Mouse (Mus musculus) regulatory T cell (primary cell): ENCODE measurements around the gene Filip1l.

Experiments used
- in situ Hi-C: fragments of 300-600 bp; cut with MboI, MseI; formaldehyde crosslinking; loops from one replicate; pipeline ENCODE4 v1.15.1; 2025; ENCODE audit warnings: high pct_unique_total_duplicates

Gene Filip1l

DNA sequence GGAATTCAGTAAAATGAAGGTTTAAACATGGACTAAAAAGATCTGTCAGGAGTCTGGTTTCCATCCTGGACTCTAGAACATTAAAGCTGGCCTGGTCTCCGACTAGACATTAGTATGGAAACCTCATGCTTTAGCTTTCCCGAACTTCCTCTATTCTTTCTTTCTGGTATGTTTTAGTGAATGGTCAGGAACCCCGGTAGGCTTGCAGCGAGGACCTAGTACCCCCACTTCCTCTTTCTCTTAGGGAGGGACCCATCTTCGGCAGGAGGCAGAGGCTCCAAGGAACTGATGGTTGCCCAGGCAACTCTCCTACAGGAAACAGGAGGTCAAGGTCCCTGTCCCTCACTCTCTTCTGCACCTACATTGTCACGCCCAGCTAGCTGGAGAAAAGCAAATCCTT, 43.4 kb downstream of the Filip1l start:
- in situ Hi-C loops = loop anchor here (5.0 kb wide), 1 partner anchor 149 kb away; no protein-coding TSS in a partner anchor

DNA sequence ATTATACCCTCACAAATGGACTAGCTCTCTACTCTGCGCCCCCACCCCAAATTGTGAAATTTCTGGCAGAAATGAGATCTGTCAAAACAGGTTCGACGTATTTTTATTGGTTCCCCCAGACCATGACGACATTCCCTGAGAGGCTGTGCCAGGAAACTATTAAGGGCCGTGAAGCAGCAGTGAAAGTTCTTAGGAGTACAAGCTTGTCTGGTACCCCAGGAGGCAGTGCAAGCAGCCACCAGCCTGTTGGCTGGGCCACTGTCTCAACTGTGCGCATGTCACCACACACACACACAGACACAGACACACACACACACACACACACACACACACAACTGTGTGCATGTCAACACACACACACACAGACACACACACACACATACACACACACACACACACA, 45.0 kb downstream of the Filip1l start:
- in situ Hi-C loops = loop anchor here (5.0 kb wide), 1 partner anchor 151 kb away; no protein-coding TSS in a partner anchor

DNA sequence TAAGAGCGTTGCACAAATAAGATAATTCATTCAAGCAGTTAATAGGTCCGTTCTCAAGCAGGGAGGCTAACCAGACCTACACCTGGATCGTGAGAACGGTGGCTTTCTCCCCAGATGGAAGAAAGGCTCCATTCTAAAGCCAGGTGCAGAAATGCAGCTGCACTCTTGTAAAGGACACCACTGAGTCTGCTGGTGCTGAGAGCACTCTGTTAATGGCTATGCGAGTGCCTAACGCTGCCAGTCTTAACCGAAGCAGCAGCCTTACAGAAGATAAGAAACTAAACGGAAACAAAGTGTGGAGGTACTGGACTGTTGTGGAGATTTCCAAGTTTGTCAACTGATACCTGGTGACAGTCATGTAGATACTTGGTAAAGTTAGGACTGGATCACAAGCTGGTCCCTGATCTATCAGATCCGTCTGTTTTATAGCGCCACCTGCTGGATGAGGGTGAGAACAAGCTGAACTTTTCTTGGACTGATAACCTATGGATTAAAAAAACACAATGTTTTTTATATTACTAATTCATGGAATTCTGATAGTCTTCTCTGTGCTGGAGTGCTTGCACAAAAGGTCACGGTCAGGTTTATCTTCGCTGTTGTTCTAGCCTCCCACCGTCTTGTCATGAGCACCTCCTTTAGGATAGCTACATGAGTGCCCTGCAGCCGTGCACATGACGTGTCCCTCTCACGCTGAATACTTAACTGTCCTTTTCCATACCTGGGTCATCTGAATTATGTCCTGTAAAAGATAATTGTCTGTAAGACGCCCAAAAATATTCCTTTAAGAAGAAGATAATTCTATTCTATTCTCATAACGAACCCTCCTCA, 45.7 kb downstream of the Filip1l start:
- in situ Hi-C loops = loop anchor here (5.0 kb wide), 1 partner anchor 151 kb away; no protein-coding TSS in a partner anchor

DNA sequence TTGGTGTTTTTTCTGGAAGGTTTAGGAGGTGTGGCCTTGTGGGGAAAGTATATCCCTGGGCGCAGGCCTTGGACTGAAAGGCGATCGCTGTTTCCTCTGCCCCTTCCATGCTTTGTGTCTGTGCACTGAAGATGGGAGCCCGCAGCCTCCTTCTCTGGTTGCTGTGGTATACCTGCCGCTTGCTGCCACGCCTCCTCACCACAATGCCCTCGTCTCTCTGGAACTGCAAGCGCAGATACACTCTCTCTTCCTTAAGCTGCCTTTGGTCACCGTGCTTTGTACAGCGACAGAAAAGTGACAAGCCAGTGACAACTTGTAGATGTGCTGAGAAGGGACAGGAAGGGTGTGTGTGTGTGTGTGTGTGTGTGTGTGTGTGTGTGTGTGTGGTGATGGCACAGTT, 46.7 kb downstream of the Filip1l start:
- in situ Hi-C loops = loop anchor here (5.0 kb wide), 1 partner anchor 152 kb away; no protein-coding TSS in a partner anchor

DNA sequence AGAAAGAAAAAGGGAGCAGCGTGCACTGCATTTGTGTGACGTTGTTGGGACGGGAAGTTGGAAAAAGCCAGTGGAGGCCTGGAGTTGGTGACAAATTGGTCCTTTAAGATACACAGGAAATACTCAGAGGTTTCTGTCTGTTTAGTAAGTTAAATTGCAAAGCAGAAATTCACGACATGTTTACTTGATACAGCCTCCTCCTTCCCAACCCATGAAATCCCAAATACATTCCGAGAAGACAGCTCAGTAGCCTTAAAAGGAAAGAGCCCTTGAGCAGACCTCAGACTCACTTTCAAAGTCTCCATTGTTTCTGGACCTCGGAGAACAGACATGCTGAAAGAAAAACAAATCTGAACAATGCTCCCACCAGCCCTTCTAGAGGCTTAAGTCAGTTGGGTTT, 48.8 kb downstream of the Filip1l start:
- in situ Hi-C loops = no loop called here

DNA sequence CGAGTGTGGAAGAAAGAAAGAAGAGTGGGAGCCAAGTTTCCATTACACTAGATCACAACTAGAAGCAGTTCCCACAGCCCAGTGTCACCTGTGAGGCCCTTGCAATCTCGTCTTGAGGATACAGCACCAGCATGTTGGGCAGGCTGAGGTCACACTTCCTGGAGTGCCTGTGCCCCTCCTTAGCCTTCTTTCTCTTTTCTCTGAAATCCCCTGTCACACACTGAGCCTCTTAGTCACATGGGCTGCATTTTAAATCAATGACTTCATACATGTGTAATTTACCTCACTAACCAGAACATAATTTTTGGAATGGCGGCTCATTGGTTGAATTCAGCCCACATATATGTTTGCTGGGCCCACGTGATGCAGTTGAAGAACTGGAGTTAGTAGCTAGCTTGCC, 50.0 kb downstream of the Filip1l start:
- in situ Hi-C loops = no loop called here

DNA sequence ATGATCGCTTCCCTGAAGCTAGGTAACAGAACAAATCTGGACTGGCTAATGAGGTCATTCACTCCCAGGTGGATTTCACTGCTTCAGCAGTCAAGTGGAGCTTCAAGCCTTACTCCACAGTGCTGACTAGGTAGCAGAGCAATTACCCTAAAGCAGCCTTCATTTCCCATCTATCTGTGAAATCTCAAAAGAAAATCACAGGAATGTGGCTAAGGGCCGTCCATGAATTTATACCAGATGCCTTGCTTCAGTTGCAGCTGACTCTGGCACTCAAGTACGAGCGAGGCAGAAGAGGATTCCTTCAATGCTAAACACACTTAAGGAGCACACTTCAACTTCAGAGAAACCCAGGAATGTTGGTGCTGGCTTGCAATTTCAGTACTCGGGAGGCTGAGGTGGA, 50.9 kb downstream of the Filip1l start:
- in situ Hi-C loops = no loop called here

DNA sequence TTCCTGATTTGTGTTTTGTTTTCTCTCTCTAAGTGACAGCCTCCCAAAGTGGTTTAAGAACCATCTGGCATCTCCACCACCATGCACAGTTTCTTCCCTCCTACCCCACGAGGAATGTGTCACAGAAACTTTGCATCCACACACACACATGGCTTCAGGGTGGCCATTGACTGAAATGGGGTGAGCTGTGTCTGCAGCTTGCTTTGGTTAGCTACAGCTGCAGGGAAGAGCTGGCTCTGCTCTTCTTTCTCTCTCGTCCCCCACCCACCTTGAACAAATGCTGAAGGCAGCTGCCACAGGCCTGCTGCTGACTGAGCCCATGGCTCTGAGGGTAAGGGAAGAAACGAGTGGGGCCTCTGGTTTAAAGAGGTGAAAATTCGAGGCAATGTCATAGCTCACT, 59.9 kb downstream of the Filip1l start:
- in situ Hi-C loops = no loop called here

DNA sequence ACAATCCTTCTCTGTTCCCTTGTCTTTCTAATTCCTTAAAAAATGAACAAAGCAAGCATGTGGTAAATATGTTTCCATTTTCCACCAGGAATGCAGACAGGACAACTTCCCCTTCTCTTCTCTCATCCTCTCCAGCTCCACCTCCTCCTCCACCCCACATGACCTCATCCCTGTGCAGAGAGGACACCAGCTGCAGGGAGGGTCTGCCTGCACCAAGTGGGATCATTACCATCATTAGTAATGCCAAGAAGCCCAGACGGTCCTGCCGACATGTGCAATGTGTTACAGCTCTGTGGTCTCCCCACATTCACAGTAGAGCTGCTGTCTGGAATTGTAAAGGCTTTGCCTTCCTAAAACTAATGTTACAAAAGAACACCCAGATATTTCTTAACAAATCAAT, 63.2 kb downstream of the Filip1l start:
- in situ Hi-C loops = no loop called here

DNA sequence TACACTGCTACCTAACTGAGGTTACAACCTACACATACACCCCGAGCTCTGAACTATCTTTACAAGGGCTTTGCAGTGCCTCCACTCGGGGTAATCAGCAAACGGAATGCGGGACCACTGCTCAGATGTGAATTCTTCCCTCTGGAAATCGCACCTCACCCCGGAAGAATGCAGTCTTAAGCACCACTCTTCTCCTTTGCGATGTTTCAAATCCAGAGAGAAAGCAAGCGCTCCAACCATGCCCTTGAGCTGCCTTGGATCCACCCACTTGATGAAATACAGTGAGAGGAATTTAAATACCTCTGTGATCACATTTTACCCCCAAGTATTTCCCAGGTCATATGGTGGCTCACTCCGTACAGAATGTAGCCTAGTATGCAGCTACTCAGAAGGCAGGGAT, 64.1 kb downstream of the Filip1l start:
- in situ Hi-C loops = no loop called here

DNA sequence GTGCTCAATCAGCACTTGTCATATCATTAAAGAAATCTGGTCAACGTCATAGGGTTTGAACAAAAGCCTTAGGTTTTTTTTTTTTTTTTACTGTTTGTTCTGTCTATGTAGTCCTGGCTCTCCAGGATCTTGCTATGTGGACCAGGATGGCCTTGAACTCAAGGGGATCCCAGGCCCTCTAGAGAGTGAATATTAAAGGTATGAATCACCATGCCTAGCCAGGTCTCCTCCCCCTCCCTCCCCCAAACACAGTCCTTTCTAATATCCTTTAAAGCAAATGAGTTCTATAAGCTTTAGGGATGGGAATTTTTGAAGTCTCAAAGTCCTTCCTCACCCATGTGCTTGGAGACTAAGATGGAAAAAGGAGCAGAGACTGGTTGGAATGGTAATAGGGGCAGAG, 65.1 kb downstream of the Filip1l start:
- in situ Hi-C loops = no loop called here

DNA sequence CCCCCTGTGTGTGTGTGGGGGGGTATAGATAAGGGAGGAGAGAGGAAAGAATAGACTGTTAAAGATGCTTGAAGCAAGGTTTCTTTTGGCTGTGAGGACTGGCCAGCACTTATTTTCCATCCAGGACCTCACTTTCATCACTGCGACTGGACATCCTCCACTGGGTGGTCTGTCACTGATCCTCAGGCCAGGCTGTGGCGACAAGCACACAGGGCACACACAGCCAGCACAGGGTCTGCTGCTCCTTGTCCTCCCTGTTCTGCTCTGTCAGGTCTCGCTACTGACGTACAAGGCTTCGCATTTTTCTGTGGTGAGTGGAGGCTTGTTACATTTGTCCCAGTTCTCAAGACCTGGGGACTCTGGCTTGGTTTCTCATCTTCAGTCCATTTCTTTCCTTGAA, 66.4 kb downstream of the Filip1l start:
- in situ Hi-C loops = no loop called here

DNA sequence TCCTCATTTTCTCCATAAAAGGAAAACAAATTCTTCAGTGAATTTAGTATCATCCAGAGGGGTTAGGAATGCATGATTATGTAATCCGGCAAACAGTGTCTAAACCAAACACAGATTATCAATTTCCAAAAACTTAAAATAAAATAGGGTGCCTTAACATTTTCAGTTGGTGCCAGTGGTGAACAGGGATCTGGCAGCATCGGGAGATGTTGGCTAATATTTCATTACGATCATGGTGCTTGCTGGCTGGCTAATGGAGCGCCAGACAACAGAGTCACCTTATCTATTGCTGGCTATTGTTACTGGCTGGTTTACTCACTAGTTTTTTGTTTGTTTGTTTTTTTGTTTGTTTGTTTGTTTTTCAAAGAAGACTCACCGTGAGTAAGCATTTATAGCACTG, 67.0 kb downstream of the Filip1l start:
- in situ Hi-C loops = loop anchor here (10.0 kb wide), 1 partner anchor 85 kb away; no protein-coding TSS in a partner anchor

DNA sequence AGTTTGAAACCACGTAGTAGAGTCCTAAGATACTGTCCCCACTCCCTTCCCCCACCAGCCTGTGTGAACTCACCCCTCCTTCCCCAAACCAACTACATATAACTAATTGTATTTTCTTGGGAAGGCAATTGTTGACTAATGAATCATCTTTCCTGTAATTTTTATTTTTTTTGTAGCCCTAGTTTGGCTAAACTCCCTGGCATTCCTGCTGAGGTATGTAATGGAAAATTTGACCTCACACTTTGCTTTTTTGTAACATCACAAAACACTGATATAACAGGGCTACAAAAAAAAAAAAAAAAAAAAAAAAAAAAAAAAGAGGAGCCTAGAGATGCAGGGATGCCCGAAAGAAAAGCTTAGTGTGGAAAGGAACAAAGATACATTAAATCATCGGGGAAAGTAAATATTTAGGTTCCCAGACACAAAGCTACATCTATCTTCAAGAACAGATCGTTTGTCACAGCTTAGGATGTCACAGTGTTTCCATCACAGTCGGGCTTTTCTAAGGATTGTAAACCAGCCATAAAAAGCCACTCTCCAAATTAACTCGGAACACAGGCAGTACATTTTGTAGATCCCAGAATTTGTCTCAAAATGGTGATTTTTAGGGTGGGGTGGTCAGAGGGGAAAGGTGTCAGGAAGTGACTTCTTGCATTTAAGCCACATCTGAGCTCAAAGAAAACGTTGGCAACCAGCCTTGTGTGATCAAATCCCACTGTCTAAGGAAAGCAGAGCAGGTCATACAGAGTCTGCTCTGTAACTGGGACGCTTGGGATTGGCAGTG, 68.1 kb downstream of the Filip1l start:
- in situ Hi-C loops = loop anchor here (10.0 kb wide), 1 partner anchor 84 kb away; no protein-coding TSS in a partner anchor

DNA sequence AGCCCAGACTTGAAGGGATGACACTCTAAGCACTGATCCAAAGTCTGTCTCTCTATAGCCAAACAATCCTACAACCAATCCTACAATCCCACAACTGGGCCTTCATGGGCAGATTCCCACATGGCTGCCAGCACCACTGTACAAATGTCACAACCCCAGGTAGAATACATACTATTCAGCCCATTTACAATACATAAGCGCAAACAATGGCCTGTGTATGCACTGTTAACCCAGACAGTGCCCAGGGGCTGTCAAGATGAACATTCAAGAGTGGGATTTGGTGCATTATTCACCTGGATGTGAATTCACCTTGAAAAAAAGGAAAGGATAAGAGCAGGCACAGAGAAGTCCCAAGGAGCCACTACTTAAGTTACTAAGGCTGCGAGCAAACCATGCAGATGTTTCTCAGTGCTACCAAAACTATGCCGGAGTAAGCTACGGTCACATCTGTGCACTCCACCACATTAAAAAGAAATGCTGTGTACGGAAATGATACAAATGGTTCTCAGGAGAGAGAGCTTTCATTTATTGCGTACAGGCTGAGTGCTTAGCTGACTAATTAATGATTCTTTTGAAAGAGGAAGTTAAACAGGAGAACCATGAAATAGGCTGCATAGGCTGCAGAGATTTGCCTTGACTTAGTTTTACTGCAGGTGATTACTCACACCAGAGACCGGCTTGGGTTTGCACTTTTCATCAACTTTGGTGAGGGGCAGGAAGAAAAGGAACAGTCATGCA, 69.0 kb downstream of the Filip1l start:
- in situ Hi-C loops = loop anchor here (10.0 kb wide), 1 partner anchor 83 kb away; no protein-coding TSS in a partner anchor

DNA sequence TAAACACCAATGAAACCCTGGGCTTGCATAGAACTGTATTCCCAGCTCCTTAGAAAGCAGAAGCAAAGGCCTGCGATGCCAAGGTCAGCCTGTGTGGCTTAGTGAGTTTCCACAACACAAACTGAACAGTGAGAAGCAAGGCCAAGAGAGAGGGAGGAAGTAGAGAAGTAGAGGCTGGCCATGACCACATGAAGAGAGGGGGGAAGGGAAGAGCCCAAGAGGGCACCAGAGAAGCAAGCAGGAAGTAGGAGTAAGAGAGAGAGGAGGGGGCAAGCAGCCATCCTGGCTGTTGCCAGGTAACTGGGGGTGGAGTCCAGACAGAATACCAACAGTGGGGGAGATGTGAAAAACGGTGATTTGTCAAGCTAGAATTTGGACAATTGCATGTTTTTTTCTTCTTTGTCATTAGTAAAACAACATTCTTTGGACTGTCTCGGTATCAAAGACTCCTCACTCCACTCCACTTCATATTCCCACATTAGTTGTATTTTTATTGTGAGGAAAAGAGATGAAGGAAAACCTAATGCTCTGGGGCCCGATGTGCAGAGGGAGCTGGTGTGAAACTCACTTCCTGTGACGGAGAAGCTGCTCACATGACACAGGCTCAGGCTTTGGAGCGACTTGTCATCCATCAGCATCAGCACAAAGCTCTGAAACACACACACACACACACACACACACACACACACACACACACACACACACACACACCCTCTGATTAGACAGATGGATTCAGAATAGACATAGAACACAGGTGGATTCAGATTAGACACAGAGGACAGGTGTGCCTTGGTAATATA, 70.3 kb downstream of the Filip1l start:
- in situ Hi-C loops = loop anchor here (10.0 kb wide), 1 partner anchor 82 kb away; no protein-coding TSS in a partner anchor

DNA sequence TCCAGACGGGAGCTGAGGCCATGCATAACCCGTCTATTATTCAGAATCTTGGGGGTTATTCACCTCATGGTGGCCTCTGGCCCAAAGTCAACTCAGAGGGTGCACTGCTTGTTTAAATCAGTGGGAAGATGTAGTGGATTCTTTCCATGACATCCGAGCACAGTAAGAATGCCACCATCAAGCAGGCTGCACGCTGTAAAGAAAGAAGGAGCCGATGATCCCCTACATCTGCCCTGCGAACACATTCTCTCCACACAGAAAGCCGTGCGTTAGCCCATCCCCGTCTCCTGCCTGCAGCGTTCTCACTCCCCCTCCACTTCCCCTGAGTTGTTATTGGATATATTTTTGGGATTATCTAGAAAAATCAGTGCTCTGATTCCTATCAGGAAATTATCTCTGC, 73.8 kb downstream of the Filip1l start:
- in situ Hi-C loops = loop anchor here (10.0 kb wide), 1 partner anchor 78 kb away; no protein-coding TSS in a partner anchor

DNA sequence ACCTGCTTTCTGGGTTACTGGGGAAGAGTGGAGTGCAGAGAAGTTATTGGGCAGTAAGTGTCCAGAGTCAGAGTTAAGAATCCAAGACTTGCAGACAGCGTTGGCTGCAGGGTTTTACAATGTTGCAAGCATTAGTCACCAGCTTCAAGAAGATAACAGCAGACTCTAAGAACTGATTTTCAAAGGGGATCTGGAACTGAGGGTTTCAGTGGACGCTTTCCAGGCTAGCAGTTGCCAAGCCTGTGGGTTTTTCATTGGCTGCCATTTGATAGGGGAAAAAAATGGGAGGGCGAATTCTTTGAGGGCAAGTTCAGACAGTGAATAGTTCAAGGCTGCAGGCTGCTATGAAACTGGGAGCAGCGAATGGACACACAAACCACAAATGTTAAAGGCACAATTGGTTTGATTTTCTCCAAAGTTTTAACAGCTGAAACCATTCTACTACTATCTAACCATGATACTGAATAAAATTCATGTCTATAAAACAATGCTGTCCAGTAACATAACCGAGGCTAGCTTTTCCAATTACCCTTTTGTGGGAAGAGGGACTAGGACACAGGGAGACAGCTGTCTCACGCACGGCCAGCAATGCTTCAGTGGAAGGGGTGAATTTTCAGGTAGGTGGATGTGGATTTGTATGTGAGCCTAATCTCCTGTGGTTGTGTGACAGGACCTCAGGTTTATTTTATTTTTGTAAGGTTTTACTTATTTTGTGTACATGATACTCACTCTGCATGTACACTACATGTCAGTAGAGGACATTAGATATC, 74.8 kb downstream of the Filip1l start:
- in situ Hi-C loops = loop anchor here (10.0 kb wide), 1 partner anchor 77 kb away; no protein-coding TSS in a partner anchor

DNA sequence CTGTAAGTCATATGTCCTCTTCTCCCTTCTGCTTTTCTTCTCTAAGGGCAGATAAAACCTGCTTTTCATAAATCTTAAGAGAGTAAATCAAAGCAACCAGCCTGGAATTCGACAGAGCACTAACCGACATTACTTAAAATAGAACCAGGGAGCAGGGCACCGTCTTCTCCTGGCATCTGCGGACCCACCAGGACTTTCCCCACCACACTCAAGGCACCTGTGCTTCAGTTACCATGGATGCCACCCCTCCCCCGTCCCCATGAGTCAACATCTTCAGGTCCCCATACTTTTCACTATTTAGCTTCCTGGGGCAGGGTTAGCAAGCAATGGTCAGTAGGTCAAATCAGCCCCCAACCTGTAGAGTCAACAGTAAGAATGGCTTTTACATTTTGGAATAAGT, 76.1 kb downstream of the Filip1l start:
- in situ Hi-C loops = loop anchor here (10.0 kb wide), 1 partner anchor 76 kb away; no protein-coding TSS in a partner anchor

DNA sequence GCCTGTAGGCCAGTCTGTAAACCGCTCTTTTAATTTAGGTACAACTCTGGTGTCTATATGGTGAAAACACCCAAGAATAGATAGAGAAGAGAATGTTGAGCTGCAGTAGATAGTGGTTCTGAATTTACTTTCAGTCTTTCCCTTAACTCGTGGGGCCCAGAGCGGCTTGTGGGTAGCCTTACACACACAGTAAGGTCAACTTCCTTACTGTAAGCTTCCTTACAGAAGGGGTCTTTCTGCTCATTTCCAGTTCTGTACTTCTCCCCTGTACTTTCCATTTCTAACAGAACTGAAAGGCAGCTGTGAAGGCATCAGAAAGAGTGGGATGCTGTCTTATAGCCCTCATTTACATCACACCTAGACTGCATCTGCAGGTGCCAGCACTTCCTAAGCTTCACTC, 78.4 kb downstream of the Filip1l start:
- in situ Hi-C loops = loop anchor here (10.0 kb wide), 1 partner anchor 144 kb away; no protein-coding TSS in a partner anchor
